Mouse (Mus musculus): ENCODE data around the gene Tie1. TPM values are rescaled to one million over a fixed set of nuclear protein-coding genes. Genes with fewer than 3 reads are reported as not detected.
A peak's percentile ranks its signal among the peaks of the same experiment; 100 is the strongest.
"Not testable (repeated sequence)": the region's sequence is repeated elsewhere in the genome, so short reads cannot be mapped to it uniquely, and the experiment has no call there.

Tie1 gene
- polyA plus RNA-seq, 1 experiment from 2014 or later: 48.7 TPM

DNA sequence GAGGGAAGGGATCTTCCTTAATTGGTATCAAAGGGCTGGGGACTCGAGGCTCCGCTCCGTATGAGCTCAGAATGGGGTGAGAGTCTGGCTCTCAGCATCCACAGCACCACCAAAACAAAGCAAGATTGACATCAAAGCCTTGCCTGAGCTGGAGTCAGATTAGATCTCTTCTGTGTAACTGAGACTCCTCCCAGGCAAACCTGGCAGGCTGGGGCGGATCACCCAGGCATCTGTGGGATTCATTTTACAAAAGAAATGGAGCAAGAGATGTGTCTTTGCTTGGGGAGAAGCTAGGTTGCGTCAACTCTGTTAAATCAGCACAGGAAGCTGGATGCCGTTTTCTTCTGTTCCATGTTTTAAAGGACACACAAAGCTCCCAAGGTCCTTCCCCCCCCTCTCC lies 19.2 kb upstream of the Tie1 start:
- H3K4me2 ChIP-seq (ENCODE audit: low read length): no peak overlapping the region
- H3K36me3 ChIP-seq (ENCODE audit: control insufficient read depth, insufficient read depth, low read length): no peaks in the 10 kb centered on the region
- no peak for ATAC-seq (ENCODE audit: insufficient number of reproducible peaks, insufficient read depth, low FRiP score, low read depth)
- no peaks in the 10 kb centered on the region for H3K27me3 ChIP-seq (ENCODE audit: control insufficient read depth, insufficient read depth, low read length)
- H3K4me3 ChIP-seq (ENCODE audit: control insufficient read depth in 1 of 2, insufficient read depth in 1 of 2, low read depth in 1 of 2, low read length in 2 of 2): no peak overlapping the region
- no peaks in the 10 kb centered on the region for H3K9me3 ChIP-seq (ENCODE audit: control insufficient read depth, low read length)
- no peaks in the 10 kb centered on the region for H3K4me1 ChIP-seq (ENCODE audit: control insufficient read depth in 2 of 2, insufficient read depth in 2 of 2, low read length in 2 of 2)
- 24% methylated on average over 6 of the region's 6 CpGs for WGBS
- no peak overlapping the region for H3K9ac ChIP-seq (ENCODE audit: low read length)
- H3K27ac ChIP-seq (replicated peaks in 1 of 2; ENCODE audit: control insufficient read depth in 1 of 2, insufficient read depth in 1 of 2, low read depth in 2 of 2, low read length in 2 of 2): no peak overlapping the region

GRCm38 (mm10) chr4:118507171-118507570 lies 17.3 kb upstream of the Tie1 start:
- not testable (repeated sequence) for H3K36me3 ChIP-seq (ENCODE audit: control insufficient read depth, insufficient read depth, low read length); ATAC-seq (ENCODE audit: insufficient number of reproducible peaks, insufficient read depth, low FRiP score, low read depth); H3K9me3 ChIP-seq (ENCODE audit: control insufficient read depth, low read length); H3K27me3 ChIP-seq (ENCODE audit: control insufficient read depth, insufficient read depth, low read length); H3K9ac ChIP-seq (ENCODE audit: low read length); H3K4me3 ChIP-seq (ENCODE audit: control insufficient read depth in 1 of 2, insufficient read depth in 1 of 2, low read depth in 1 of 2, low read length in 2 of 2); H3K4me1 ChIP-seq (ENCODE audit: control insufficient read depth in 2 of 2, insufficient read depth in 2 of 2, low read length in 2 of 2); H3K27ac ChIP-seq (replicated peaks in 1 of 2; ENCODE audit: control insufficient read depth in 1 of 2, insufficient read depth in 1 of 2, low read depth in 2 of 2, low read length in 2 of 2); H3K4me2 ChIP-seq (ENCODE audit: low read length)
- WGBS: 79% methylated on average over 1 of the region's 1 CpGs

DNA sequence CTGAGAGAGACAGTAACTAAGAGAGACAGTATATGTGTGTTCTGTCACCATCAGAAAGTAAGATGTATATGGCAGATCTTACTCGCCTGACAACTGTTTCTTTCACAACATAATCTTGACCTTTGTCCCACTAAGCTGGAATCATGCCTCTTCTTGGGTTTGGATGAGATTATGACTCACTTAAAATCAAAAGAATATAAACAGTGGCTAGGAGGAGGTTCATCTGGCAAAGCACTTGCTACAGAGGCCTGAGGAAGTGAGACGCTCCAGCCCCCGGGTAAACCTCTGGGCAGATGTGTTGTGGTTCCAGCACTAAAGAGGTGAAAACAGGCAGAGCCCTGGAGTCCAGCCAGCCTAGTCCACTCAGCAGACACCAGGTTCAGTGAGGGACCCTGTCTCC lies 15.7 kb upstream of the Tie1 start:
- H3K27ac ChIP-seq (replicated peaks in 1 of 2; ENCODE audit: control insufficient read depth in 1 of 2, insufficient read depth in 1 of 2, low read depth in 2 of 2, low read length in 2 of 2): no peak overlapping the region
- WGBS: 41% methylated on average over 3 of the region's 3 CpGs
- no peaks in the 10 kb centered on the region for H3K9me3 ChIP-seq (ENCODE audit: control insufficient read depth, low read length)
- no peak for ATAC-seq (ENCODE audit: insufficient number of reproducible peaks, insufficient read depth, low FRiP score, low read depth)
- no peaks in the 10 kb centered on the region for H3K27me3 ChIP-seq (ENCODE audit: control insufficient read depth, insufficient read depth, low read length)
- no peak overlapping the region for H3K9ac ChIP-seq (ENCODE audit: low read length)
- H3K4me1 ChIP-seq (ENCODE audit: control insufficient read depth in 2 of 2, insufficient read depth in 2 of 2, low read length in 2 of 2): no peaks in the 10 kb centered on the region
- no peak overlapping the region for H3K4me2 ChIP-seq (ENCODE audit: low read length)
- H3K4me3 ChIP-seq (ENCODE audit: control insufficient read depth in 1 of 2, insufficient read depth in 1 of 2, low read depth in 1 of 2, low read length in 2 of 2): no peak overlapping the region
- no peaks in the 10 kb centered on the region for H3K36me3 ChIP-seq (ENCODE audit: control insufficient read depth, insufficient read depth, low read length)

GRCm38 (mm10) chr4:118500792-118501191 lies 10.9 kb upstream of the Tie1 start:
- no peaks in the 10 kb centered on the region for H3K36me3 ChIP-seq (ENCODE audit: control insufficient read depth, insufficient read depth, low read length)

DNA sequence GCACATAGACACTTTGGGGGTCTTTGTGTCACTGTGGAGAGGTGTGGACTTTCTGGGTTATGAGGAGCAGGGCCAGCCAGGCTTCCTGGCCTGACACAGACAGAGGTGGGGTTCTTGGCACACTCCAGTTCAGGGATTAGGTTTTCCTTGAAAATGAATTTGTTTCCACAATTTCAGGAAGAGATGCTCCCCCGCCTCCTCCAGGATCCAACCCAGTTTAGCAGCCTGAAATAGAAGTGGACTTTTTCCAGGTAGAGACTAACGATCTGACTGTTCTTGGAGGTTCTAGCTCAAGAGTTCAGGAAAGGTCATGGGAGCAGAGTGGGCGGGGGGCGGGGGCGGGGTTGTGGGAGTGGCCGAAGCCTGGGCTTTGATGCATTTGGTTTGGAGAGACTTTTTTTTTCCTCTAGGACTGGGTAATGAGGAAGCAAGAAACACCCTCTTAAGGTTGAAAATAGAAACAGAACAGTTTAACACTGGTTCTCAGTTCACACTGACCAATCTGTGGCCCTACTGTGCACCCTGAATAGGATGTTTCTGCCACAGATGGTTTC lies 10.4 kb upstream of the Tie1 start:
- no peak overlapping the region for H3K4me3 ChIP-seq (ENCODE audit: control insufficient read depth in 1 of 2, insufficient read depth in 1 of 2, low read depth in 1 of 2, low read length in 2 of 2)
- no peaks in the 10 kb centered on the region for H3K4me1 ChIP-seq (ENCODE audit: control insufficient read depth in 2 of 2, insufficient read depth in 2 of 2, low read length in 2 of 2)
- no peaks in the 10 kb centered on the region for H3K9me3 ChIP-seq (ENCODE audit: control insufficient read depth, low read length)
- H3K27me3 ChIP-seq (ENCODE audit: control insufficient read depth, insufficient read depth, low read length): no peaks in the 10 kb centered on the region
- H3K4me2 ChIP-seq (ENCODE audit: low read length): no peak overlapping the region
- no peak for ATAC-seq (ENCODE audit: insufficient number of reproducible peaks, insufficient read depth, low FRiP score, low read depth)
- no peak overlapping the region for H3K9ac ChIP-seq (ENCODE audit: low read length)
- no peaks in the 10 kb centered on the region for H3K36me3 ChIP-seq (ENCODE audit: control insufficient read depth, insufficient read depth, low read length)
- 52% methylated on average over 6 of the region's 6 CpGs for WGBS
- H3K27ac ChIP-seq (replicated peaks in 1 of 2; ENCODE audit: control insufficient read depth in 1 of 2, insufficient read depth in 1 of 2, low read depth in 2 of 2, low read length in 2 of 2): no peak overlapping the region

More at GRCm38 (mm10) chr4:118500792-118501191, 10.9 kb upstream of the Tie1 start:
- Histone ChIP-seq H3K9ac (ENCODE audit: low read length) (no peak overlapping the region), H3K4me3 (ENCODE audit: control insufficient read depth in 1 of 2, insufficient read depth in 1 of 2, low read depth in 1 of 2, low read length in 2 of 2) (no peak overlapping the region), H3K27me3 (ENCODE audit: control insufficient read depth, insufficient read depth, low read length) (no peaks in the 10 kb centered on the region), H3K4me1 (ENCODE audit: control insufficient read depth in 2 of 2, insufficient read depth in 2 of 2, low read length in 2 of 2) (no peaks in the 10 kb centered on the region), H3K9me3 (ENCODE audit: control insufficient read depth, low read length) (no peaks in the 10 kb centered on the region), H3K27ac (replicated peaks in 1 of 2; ENCODE audit: control insufficient read depth in 1 of 2, insufficient read depth in 1 of 2, low read depth in 2 of 2, low read length in 2 of 2) (no peak overlapping the region), H3K4me2 (ENCODE audit: low read length) (no peak overlapping the region)
- 68% methylated on average over 9 of the region's 9 CpGs for WGBS
- ATAC-seq (ENCODE audit: insufficient number of reproducible peaks, insufficient read depth, low FRiP score, low read depth): no peak

GRCm38 (mm10) chr4:118490461-118490860 lies 600 bp upstream of the Tie1 start:
- no peak overlapping the region for H3K9ac ChIP-seq (ENCODE audit: low read length)
- 73% methylated on average over 10 of the region's 10 CpGs for WGBS
- H3K27me3 ChIP-seq (ENCODE audit: control insufficient read depth, insufficient read depth, low read length): no peaks in the 10 kb centered on the region
- ATAC-seq (ENCODE audit: insufficient number of reproducible peaks, insufficient read depth, low FRiP score, low read depth): no peak
- H3K27ac ChIP-seq (replicated peaks in 1 of 2; ENCODE audit: control insufficient read depth in 1 of 2, insufficient read depth in 1 of 2, low read depth in 2 of 2, low read length in 2 of 2): peak overlapping the region in 1 of 2 experiments; percentile 30; a peak in 2 of 4 replicates
- no peaks in the 10 kb centered on the region for H3K36me3 ChIP-seq (ENCODE audit: control insufficient read depth, insufficient read depth, low read length)
- H3K4me1 ChIP-seq (ENCODE audit: control insufficient read depth in 2 of 2, insufficient read depth in 2 of 2, low read length in 2 of 2): peaks cover 0 to 3% of the 10 kb centered on the region in 2 experiments; a peak in 1 of 4 replicates
- no peaks in the 10 kb centered on the region for H3K9me3 ChIP-seq (ENCODE audit: control insufficient read depth, low read length)
- H3K4me2 ChIP-seq (ENCODE audit: low read length): no peak overlapping the region
- no peak overlapping the region for H3K4me3 ChIP-seq (ENCODE audit: control insufficient read depth in 1 of 2, insufficient read depth in 1 of 2, low read depth in 1 of 2, low read length in 2 of 2)

GRCm38 (mm10) chr4:118476773-118477530 lies 12.9 kb downstream of the Tie1 start:
- Histone ChIP-seq H3K27me3 (ENCODE audit: control insufficient read depth, insufficient read depth, low read length) (no peaks in the 10 kb centered on the region), H3K9me3 (ENCODE audit: control insufficient read depth, low read length) (0 out of 2 replicates have a peak, but pooled peaks cover 3% of the 10 kb centered on the region), H3K4me2 (ENCODE audit: low read length) (no peak overlapping the region), H3K4me3 (ENCODE audit: control insufficient read depth in 1 of 2, insufficient read depth in 1 of 2, low read depth in 1 of 2, low read length in 2 of 2) (no peak overlapping the region), H3K4me1 (ENCODE audit: control insufficient read depth in 2 of 2, insufficient read depth in 2 of 2, low read length in 2 of 2) (no peaks in the 10 kb centered on the region), H3K36me3 (ENCODE audit: control insufficient read depth, insufficient read depth, low read length) (peaks cover 19% of the 10 kb centered on the region; the same call in 1 of the 2 replicates), H3K27ac (replicated peaks in 1 of 2; ENCODE audit: control insufficient read depth in 1 of 2, insufficient read depth in 1 of 2, low read depth in 2 of 2, low read length in 2 of 2) (no peak overlapping the region), H3K9ac (ENCODE audit: low read length) (no peak overlapping the region)
- no peak for ATAC-seq (ENCODE audit: insufficient number of reproducible peaks, insufficient read depth, low FRiP score, low read depth)
- WGBS: 71% methylated on average over 15 of the region's 15 CpGs

Measured in heart, embryonic 14.5 days (tissue).